Mouse (Mus musculus) midbrain, embryonic 13.5 days (tissue): Measurements from ENCODE around the gene Memo1. TPM values are rescaled to one million over a fixed set of nuclear protein-coding genes. Genes with fewer than 3 reads are reported as not detected.
"Not testable (repeated sequence)": the region's sequence is repeated elsewhere in the genome, so short reads cannot be mapped to it uniquely, and the experiment has no call there.

Source experiments
- ATAC-seq: fragments of 200-750 bp; cut with Nextera tagmentation; 2 replicates; pipeline ENCODE4 v1.8.0; 2017; ENCODE audit warnings: mild to moderate bottlenecking, moderate TSS enrichment, moderate library complexity
- H3K27ac ChIP-seq: fragments of 300-500 bp; sonication (generic); 2 replicates; pipeline ENCODE4 v1.5.1; 2015; ENCODE audit warnings: inconsistent platforms, mild to moderate bottlenecking, moderate library complexity
- H3K27me3 ChIP-seq: fragments of 300-500 bp; sonication (generic); 2 replicates; pipeline ENCODE4 v1.6.1; 2015; ENCODE audit warnings: mild to moderate bottlenecking, inconsistent platforms
- H3K36me3 ChIP-seq: fragments of 300-500 bp; sonication (generic); 2 replicates; pipeline ENCODE4 v1.6.1; 2015; ENCODE audit warnings: mild to moderate bottlenecking, inconsistent platforms
- H3K4me1 ChIP-seq: fragments of 300-500 bp; sonication (generic); replicated peaks from 2 replicates; pipeline ENCODE4 v1.6.1; 2015; ENCODE audit warnings: inconsistent platforms
- H3K4me2 ChIP-seq: fragments of 300-500 bp; sonication (generic); replicated peaks from 2 replicates; pipeline ENCODE4 v1.6.1; 2015; ENCODE audit warnings: moderate library complexity, mild to moderate bottlenecking, inconsistent platforms
- H3K4me3 ChIP-seq: fragments of 300-500 bp; sonication (generic); replicated peaks from 2 replicates; pipeline ENCODE4 v1.5.1; 2015; ENCODE audit warnings: mild to moderate bottlenecking, inconsistent platforms
- H3K9ac ChIP-seq: fragments of 300-500 bp; sonication (generic); replicated peaks from 2 replicates; pipeline ENCODE4 v1.6.1; 2015; ENCODE audit warnings: mild to moderate bottlenecking, inconsistent platforms
- H3K9me3 ChIP-seq: fragments of 300-500 bp; sonication (generic); 2 replicates; pipeline ENCODE4 v1.6.1; 2016; ENCODE audit warnings: mild to moderate bottlenecking, inconsistent platforms
- WGBS: fragments of 180-500 bp; shearing (Covaris S2); methylation state at CpG from one replicate; pipeline ENCODE4 v1.1.7; 2015; 5-methylcytosine and 5-hydroxymethylcytosine counted together
- polyA plus RNA-seq: library from polyadenylated mRNA; unstranded; fragments of >200 nt; fragmentation: Nextera tagmentation; extraction: Ambion mirVana; gene quantifications from 2 replicates; pipeline ENCODE4 v1.2.1, GENCODE M21; 2015

The Memo1 gene
- polyA plus RNA-seq, 1 experiment from 2014 or later = 66.3 TPM

GRCm38 (mm10) chr17:74217304-74217703 is 78.0 kb downstream of the Memo1 start:
- WGBS = 88% methylated on average over 2 of the region's 2 CpGs
- no peak overlapping the region for H3K27ac ChIP-seq
- no peak overlapping the region for H3K9ac ChIP-seq
- H3K9me3 ChIP-seq = no peaks in the 10 kb centered on the region
- no peaks in the 10 kb centered on the region for H3K4me1 ChIP-seq
- no peaks in the 10 kb centered on the region for H3K27me3 ChIP-seq
- H3K36me3 ChIP-seq = peaks cover 9% of the 10 kb centered on the region
- H3K4me2 ChIP-seq = no peak overlapping the region
- H3K4me3 ChIP-seq = no peak overlapping the region
- ATAC-seq = no peak

DNA sequence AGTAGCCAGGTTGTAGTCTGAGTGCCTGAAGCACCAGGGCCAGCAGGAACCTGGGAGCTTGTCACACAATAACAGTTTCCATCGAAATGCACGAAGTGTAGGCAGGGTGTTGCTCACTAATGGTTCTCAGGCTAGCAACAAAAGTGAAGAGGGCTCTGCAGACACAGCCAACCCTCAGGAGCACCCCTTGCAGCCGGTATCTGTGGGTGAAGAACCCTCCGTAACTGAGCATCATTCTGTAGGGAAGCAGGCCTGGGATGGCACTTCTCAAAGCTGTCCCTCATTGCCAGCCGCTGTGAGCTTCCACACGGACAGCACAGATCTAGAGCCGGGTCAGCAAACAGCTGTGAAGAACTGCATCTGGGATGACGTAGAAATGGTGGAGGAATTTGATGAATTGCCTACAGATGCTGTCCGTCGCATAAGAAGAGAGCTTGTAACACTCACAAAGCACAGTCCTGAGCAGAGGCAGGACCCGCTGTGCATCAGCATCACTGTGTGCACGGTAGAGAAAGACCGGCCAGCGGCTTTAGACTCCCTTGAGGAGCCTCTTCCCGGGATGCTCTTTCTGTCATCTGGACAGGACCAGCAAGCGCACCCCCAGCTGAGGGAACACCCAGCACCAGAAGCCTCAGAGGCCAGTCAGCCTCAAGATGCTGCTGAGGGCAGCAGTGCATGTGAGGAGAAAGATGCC is 82.3 kb downstream of the Memo1 start:
- H3K4me3 ChIP-seq, H3K27me3 ChIP-seq, H3K9me3 ChIP-seq, H3K27ac ChIP-seq, H3K4me1 ChIP-seq, ATAC-seq, H3K4me2 ChIP-seq, H3K9ac ChIP-seq: not testable (repeated sequence)
- 88% methylated on average over 16 of the region's 16 CpGs for WGBS
- H3K36me3 ChIP-seq = peaks cover 18% of the 10 kb centered on the region

DNA sequence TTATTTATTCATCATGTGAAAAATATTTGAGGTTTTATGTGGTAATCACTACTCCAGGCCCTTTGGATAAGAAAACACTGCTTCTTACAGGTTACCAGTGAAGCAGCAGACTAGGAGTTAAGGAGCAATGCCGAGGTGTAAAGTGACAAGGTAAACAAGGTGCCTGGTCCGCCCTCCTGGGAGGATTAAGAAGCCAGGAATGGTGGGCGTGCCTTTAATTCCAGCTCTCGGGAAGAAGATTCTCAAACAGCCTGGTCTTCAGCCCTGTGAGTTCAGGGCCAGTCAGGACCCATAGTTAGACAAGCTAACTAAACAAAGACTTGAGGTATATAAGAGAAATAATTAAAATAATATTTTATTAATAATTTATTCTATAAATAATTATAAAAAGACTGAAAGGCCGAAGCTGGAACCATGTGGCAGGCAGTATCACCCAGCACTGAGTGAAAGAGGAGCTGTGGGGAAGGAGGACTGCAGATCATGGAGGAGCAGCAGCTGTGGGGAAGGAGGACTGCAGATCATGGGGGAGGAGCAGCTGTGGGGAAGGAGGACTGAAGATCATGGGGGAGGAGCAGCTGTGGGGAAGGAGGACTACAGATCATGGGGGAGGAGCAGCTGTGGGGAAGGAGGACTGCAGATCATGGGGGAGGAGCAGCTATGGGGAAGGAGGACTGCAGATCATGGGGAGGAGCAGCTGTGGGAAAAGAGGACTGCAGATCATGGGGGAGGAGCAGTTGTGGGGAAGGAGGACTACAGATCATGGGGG is 86.0 kb downstream of the Memo1 start:
- no peak overlapping the region for H3K9ac ChIP-seq
- no peak overlapping the region for H3K4me3 ChIP-seq
- H3K9me3 ChIP-seq = no peaks in the 10 kb centered on the region
- 53% methylated on average over 5 of the region's 5 CpGs for WGBS
- no peaks in the 10 kb centered on the region for H3K27me3 ChIP-seq
- H3K4me2 ChIP-seq = no peak overlapping the region
- H3K36me3 ChIP-seq = peaks cover 18% of the 10 kb centered on the region
- 0 out of 2 replicates have a peak, but pooled peaks cover 3% of the 10 kb centered on the region for H3K4me1 ChIP-seq
- no peak for ATAC-seq
- H3K27ac ChIP-seq = no peak overlapping the region

DNA sequence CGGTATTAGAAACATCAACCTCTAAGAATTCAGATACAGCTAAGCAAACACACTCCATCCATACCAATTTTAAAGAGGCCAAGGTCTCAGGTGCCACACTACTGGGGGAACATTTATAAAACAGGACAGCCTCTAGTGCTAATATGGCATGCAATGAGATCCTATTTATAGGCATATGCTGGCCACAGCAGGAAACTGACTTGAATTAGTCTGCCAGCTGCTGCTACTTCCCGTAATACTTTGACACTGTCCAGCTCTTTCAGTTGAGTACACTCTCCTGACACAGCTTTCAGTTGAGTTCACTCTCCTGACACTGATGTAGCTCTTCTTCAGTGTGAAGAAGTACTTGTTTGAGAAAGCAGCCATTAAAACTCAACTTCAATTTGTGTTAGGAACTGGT is 99.4 kb downstream of the Memo1 start:
- no peak overlapping the region for H3K9ac ChIP-seq
- no peak overlapping the region for H3K4me2 ChIP-seq
- H3K27me3 ChIP-seq = no peaks in the 10 kb centered on the region
- ATAC-seq = 0 out of 2 replicates have a peak, but pooled peaks have one; percentile 27
- WGBS = 58% methylated on average over 2 of the region's 2 CpGs
- no peaks in the 10 kb centered on the region for H3K9me3 ChIP-seq
- H3K4me3 ChIP-seq = no peak overlapping the region
- 0 out of 2 replicates have a peak, but pooled peaks cover 3% of the 10 kb centered on the region for H3K36me3 ChIP-seq
- no peak overlapping the region for H3K27ac ChIP-seq
- 0 out of 2 replicates have a peak, but pooled peaks cover 2% of the 10 kb centered on the region for H3K4me1 ChIP-seq

DNA sequence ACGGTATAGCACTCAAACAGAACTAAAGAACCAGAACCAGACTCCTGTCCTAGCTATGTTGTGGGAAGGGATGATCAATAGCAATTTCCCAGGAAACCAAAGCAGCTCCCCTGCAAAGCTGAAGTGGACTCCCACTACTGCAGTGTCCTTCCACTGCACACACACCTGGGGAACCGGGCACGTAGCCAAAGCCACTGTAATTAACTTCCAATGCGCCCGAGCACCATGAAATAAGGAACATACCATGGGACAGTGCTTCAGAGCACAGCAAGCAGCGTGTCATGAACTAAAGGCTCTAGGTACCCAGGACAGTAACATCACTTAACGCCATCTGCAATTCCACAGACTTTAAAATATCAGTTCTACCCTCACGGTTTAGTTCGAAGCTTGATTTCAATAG is 100.6 kb downstream of the Memo1 start:
- WGBS = 88% methylated on average over 9 of the region's 9 CpGs
- no peak overlapping the region for H3K4me3 ChIP-seq
- ATAC-seq = no peak
- no peaks in the 10 kb centered on the region for H3K27me3 ChIP-seq
- no peaks in the 10 kb centered on the region for H3K9me3 ChIP-seq
- no peak overlapping the region for H3K27ac ChIP-seq
- no peak overlapping the region for H3K4me2 ChIP-seq
- 0 out of 2 replicates have a peak, but pooled peaks cover 2% of the 10 kb centered on the region for H3K4me1 ChIP-seq
- H3K9ac ChIP-seq = no peak overlapping the region
- H3K36me3 ChIP-seq = 0 out of 2 replicates have a peak, but pooled peaks cover 3% of the 10 kb centered on the region

GRCm38 (mm10) chr17:74193463-74193862 is 101.9 kb downstream of the Memo1 start:
- no peak overlapping the region for H3K4me2 ChIP-seq
- no peak overlapping the region for H3K4me3 ChIP-seq
- no peak for ATAC-seq
- 0 out of 2 replicates have a peak, but pooled peaks cover 2% of the 10 kb centered on the region for H3K4me1 ChIP-seq
- H3K27me3 ChIP-seq = no peaks in the 10 kb centered on the region
- 0 out of 2 replicates have a peak, but pooled peaks cover 3% of the 10 kb centered on the region for H3K36me3 ChIP-seq
- no peak overlapping the region for H3K9ac ChIP-seq
- H3K9me3 ChIP-seq = no peaks in the 10 kb centered on the region
- 73% methylated on average over 1 of the region's 1 CpGs for WGBS
- H3K27ac ChIP-seq = no peak overlapping the region

- no peak for ATAC-seq
- 0 out of 2 replicates have a peak, but pooled peaks cover 2% of the 10 kb centered on the region for H3K4me1 ChIP-seq
- H3K4me3 ChIP-seq = no peak overlapping the region
- H3K36me3 ChIP-seq = no peaks in the 10 kb centered on the region
- WGBS = 74% methylated on average over 5 of the region's 5 CpGs
- H3K4me2 ChIP-seq = no peak overlapping the region
- no peaks in the 10 kb centered on the region for H3K9me3 ChIP-seq
- no peaks in the 10 kb centered on the region for H3K27me3 ChIP-seq
- no peak overlapping the region for H3K9ac ChIP-seq
- H3K27ac ChIP-seq = no peak overlapping the region
Measured at GRCm38 (mm10) chr17:74191446-74191845, 103.9 kb downstream of the Memo1 start.

- no peak overlapping the region for H3K9ac ChIP-seq
- 73% methylated on average over 5 of the region's 5 CpGs for WGBS
- no peak for ATAC-seq
- H3K4me1 ChIP-seq = no peaks in the 10 kb centered on the region
- no peak overlapping the region for H3K27ac ChIP-seq
- no peaks in the 10 kb centered on the region for H3K27me3 ChIP-seq
- H3K4me2 ChIP-seq = no peak overlapping the region
- no peaks in the 10 kb centered on the region for H3K36me3 ChIP-seq
- H3K9me3 ChIP-seq = no peaks in the 10 kb centered on the region
- H3K4me3 ChIP-seq = no peak overlapping the region
Measured at GRCm38 (mm10) chr17:74186197-74186596, 109.1 kb downstream of the Memo1 start.

- no peaks in the 10 kb centered on the region for H3K36me3 ChIP-seq
- no peaks in the 10 kb centered on the region for H3K4me1 ChIP-seq
- no peak for ATAC-seq
- H3K4me2 ChIP-seq = no peak overlapping the region
- no peak overlapping the region for H3K27ac ChIP-seq
- WGBS = 90% methylated on average over 1 of the region's 1 CpGs
- H3K4me3 ChIP-seq = no peak overlapping the region
- no peaks in the 10 kb centered on the region for H3K9me3 ChIP-seq
- no peaks in the 10 kb centered on the region for H3K27me3 ChIP-seq
- H3K9ac ChIP-seq = no peak overlapping the region
Measured at GRCm38 (mm10) chr17:74184739-74185138, 110.6 kb downstream of the Memo1 start.

- no peaks in the 10 kb centered on the region for H3K36me3 ChIP-seq
- no peak for ATAC-seq
- no peak overlapping the region for H3K4me2 ChIP-seq
- no peaks in the 10 kb centered on the region for H3K4me1 ChIP-seq
- no peak overlapping the region for H3K27ac ChIP-seq
- no peaks in the 10 kb centered on the region for H3K27me3 ChIP-seq
- H3K9me3 ChIP-seq = no peaks in the 10 kb centered on the region
- no peak overlapping the region for H3K4me3 ChIP-seq
- H3K9ac ChIP-seq = no peak overlapping the region
Measured at GRCm38 (mm10) chr17:74180889-74181288, 114.4 kb downstream of the Memo1 start.

- H3K9ac ChIP-seq, H3K4me2 ChIP-seq, ATAC-seq, H3K27ac ChIP-seq, H3K4me1 ChIP-seq, H3K27me3 ChIP-seq, H3K9me3 ChIP-seq, H3K4me3 ChIP-seq, H3K36me3 ChIP-seq: not testable (repeated sequence)
- 98% methylated on average over 2 of the region's 2 CpGs for WGBS
Measured at GRCm38 (mm10) chr17:74179640-74180039, 115.7 kb downstream of the Memo1 start.

DNA sequence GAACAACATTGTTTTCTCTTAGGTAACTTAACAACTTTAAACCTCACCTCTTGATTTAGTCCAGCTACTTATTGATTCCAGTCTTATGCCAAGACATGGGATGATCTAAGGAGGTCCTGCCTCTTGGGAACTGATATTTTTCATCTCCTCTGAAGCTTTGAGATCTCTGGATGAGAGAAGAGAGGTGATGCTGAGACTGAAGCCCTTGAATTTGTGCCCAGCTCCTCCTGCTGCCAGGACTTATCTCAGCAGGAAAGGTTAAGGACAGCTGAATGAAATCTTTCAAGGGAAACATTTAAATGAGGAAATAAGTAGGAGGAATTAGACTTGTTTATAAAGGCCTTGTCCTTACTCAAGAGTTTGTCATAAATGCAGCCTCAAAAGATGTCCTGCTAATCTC is 121.6 kb downstream of the Memo1 start:
- no peak overlapping the region for H3K9ac ChIP-seq
- H3K4me3 ChIP-seq = no peak overlapping the region
- no peaks in the 10 kb centered on the region for H3K4me1 ChIP-seq
- H3K4me2 ChIP-seq = no peak overlapping the region
- no peaks in the 10 kb centered on the region for H3K36me3 ChIP-seq
- no peak overlapping the region for H3K27ac ChIP-seq
- no peak for ATAC-seq
- no peaks in the 10 kb centered on the region for H3K9me3 ChIP-seq
- no peaks in the 10 kb centered on the region for H3K27me3 ChIP-seq
